Mouse (Mus musculus) 3T3-L1 (cell line): ENCODE measurements around the gene Sectm1a.
"Not testable (repeated sequence)": the region's sequence is repeated elsewhere in the genome, so short reads cannot be mapped to it uniquely, and the experiment has no call there.

Source experiments
- DNase-seq: peaks from one replicate; pipeline ENCODE4 v3.0.0-alpha.2; 2015; ENCODE audit warnings: low read depth, low spot score

The Sectm1a gene

GRCm38 (mm10) chr11:121089756-121090546, 8.9 kb upstream of the Sectm1a start:
- DNase-seq: no peak

- DNase-seq: no peak
These were observed 8.0 kb upstream of the Sectm1a start for GRCm38 (mm10) chr11:121088997-121089396.

GRCm38 (mm10) chr11:121086296-121086695, 5.3 kb upstream of the Sectm1a start:
- DNase-seq: no peak

GRCm38 (mm10) chr11:121085181-121085580, 4.2 kb upstream of the Sectm1a start:
- no peak for DNase-seq

- peak; percentile 65 for DNase-seq
These were observed 2.0 kb upstream of the Sectm1a start for GRCm38 (mm10) chr11:121082857-121083500.

GRCm38 (mm10) chr11:121082250-121082649, 1.2 kb upstream of the Sectm1a start:
- DNase-seq: no peak

- no peak for DNase-seq
These were observed 690 bp downstream of the Sectm1a start for GRCm38 (mm10) chr11:121080330-121080729.

- no peak for DNase-seq
These were observed 5.4 kb downstream of the Sectm1a start for GRCm38 (mm10) chr11:121075655-121076054.

GRCm38 (mm10) chr11:121069662-121070061, 11.4 kb downstream of the Sectm1a start:
- DNase-seq: not testable (repeated sequence)

GRCm38 (mm10) chr11:121067895-121068294, 13.1 kb downstream of the Sectm1a start:
- DNase-seq: no peak

GRCm38 (mm10) chr11:121064197-121064596, 16.8 kb downstream of the Sectm1a start:
- peak; percentile 31 for DNase-seq

GRCm38 (mm10) chr11:121063379-121063778, 17.6 kb downstream of the Sectm1a start, which contains the start of gene Sectm1b:
Gene Sectm1b (minus strand): TSS chr11:121063569.
- DNase-seq: no peak

GRCm38 (mm10) chr11:121061615-121062014, 19.4 kb downstream of the Sectm1a start:
- DNase-seq: no peak

GRCm38 (mm10) chr11:121060401-121061067, 20.5 kb downstream of the Sectm1a start:
- DNase-seq: not testable (repeated sequence)

GRCm38 (mm10) chr11:121059471-121059870, 21.5 kb downstream of the Sectm1a start:
- no peak for DNase-seq

GRCm38 (mm10) chr11:121058956-121059355, 22.1 kb downstream of the Sectm1a start:
- DNase-seq: no peak

- no peak for DNase-seq
These were observed 22.9 kb downstream of the Sectm1a start for GRCm38 (mm10) chr11:121058122-121058521.

- DNase-seq: no peak
These were observed 24.3 kb downstream of the Sectm1a start for GRCm38 (mm10) chr11:121056536-121057236.

- DNase-seq: peak; percentile 83
These were observed 27.5 kb downstream of the Sectm1a start for GRCm38 (mm10) chr11:121053536-121053935.

GRCm38 (mm10) chr11:121052387-121052786, 28.6 kb downstream of the Sectm1a start:
- DNase-seq: no peak

- no peak for DNase-seq
These were observed 29.2 kb downstream of the Sectm1a start for GRCm38 (mm10) chr11:121051793-121052192.

GRCm38 (mm10) chr11:121049840-121050239, 31.2 kb downstream of the Sectm1a start:
- DNase-seq: no peak
